Mouse (Mus musculus) myocyte (in vitro differentiated cells): ENCODE measurements around the gene Wfdc18. TPM values are rescaled to one million over a fixed set of nuclear protein-coding genes. Genes with fewer than 3 reads are reported as not detected.

Experiments
- H3K27me3 ChIP-seq: one replicate; pipeline ENCODE4 v1.6.1; 2011; ENCODE audit not compliant: control insufficient read depth, insufficient read depth, insufficient read length
- H3K36me3 ChIP-seq: one replicate; pipeline ENCODE4 v1.6.1; 2011; ENCODE audit not compliant: control insufficient read depth, insufficient read depth
- H3K4me2 ChIP-seq: one replicate; pipeline ENCODE4 v1.6.1; 2011; ENCODE audit warnings: low read depth, control low read depth
- H3K4me3 ChIP-seq: one replicate; pipeline ENCODE4 v1.5.1; 2011; ENCODE audit warnings: mild to moderate bottlenecking, control low read depth, moderate library complexity
- H3K79me2 ChIP-seq: one replicate; pipeline ENCODE4 v1.6.1; 2011; ENCODE audit not compliant: control insufficient read depth, insufficient read depth
- H3ac ChIP-seq: one replicate; pipeline ENCODE4 v1.6.1; 2011; ENCODE audit not compliant: control insufficient read depth, insufficient read length
- CEBPB ChIP-seq: IDR thresholded peaks from 2 replicates; pipeline ENCODE4 v1.6.1; 2011; ENCODE audit warnings: mild to moderate bottlenecking, moderate library complexity; ENCODE audit not compliant: poor library complexity, insufficient read depth, severe bottlenecking
- E2F4 ChIP-seq: IDR thresholded peaks from one replicate; pipeline ENCODE4 v1.6.1; 2011; ENCODE audit warnings: mild to moderate bottlenecking, control low read depth, moderate library complexity; ENCODE audit not compliant: insufficient read depth
- MAX ChIP-seq: IDR thresholded peaks from one replicate; pipeline ENCODE4 v1.6.1; 2011; ENCODE audit warnings: low read depth, mild to moderate bottlenecking, control low read depth
- MYOD1 ChIP-seq, 3 experiments: IDR thresholded peaks; one replicate each; pipeline ENCODE4 v1.6.1; 2011; ENCODE audit warnings: control low read depth in 2 of 3, low read depth in 2 of 3, mild to moderate bottlenecking in 2 of 3, moderate library complexity in 1 of 3; ENCODE audit not compliant: insufficient read length in 2 of 3, control insufficient read depth in 1 of 3
- MYOG ChIP-seq, 3 experiments: IDR thresholded peaks; one replicate each; pipeline ENCODE4 v1.6.1; 2011; ENCODE audit warnings: control low read depth in 2 of 3, low read depth in 2 of 3, mild to moderate bottlenecking in 2 of 3; ENCODE audit not compliant: insufficient read length in 2 of 3, control insufficient read depth in 1 of 3, insufficient read depth in 1 of 3
- POLR2A ChIP-seq: IDR thresholded peaks from one replicate; pipeline ENCODE4 v1.6.1; 2011; ENCODE audit warnings: low read depth, mild to moderate bottlenecking, control low read depth, moderate library complexity; ENCODE audit not compliant: insufficient read length
- POLR2AphosphoS2 ChIP-seq: IDR thresholded peaks from one replicate; pipeline ENCODE4 v1.6.1; 2011; ENCODE audit warnings: low read depth, control low read depth; ENCODE audit not compliant: insufficient read length
- REST ChIP-seq: IDR thresholded peaks from one replicate; pipeline ENCODE4 v1.6.1; 2011; ENCODE audit warnings: mild to moderate bottlenecking, control low read depth, moderate library complexity; ENCODE audit not compliant: insufficient read depth, insufficient read length
- SRF ChIP-seq: IDR thresholded peaks from one replicate; pipeline ENCODE4 v1.6.1; 2011; ENCODE audit warnings: low read depth; ENCODE audit not compliant: control insufficient read depth, insufficient read length
- TCF12 ChIP-seq: IDR thresholded peaks from one replicate; pipeline ENCODE4 v1.6.1; 2011; ENCODE audit warnings: mild to moderate bottlenecking, control low read depth; ENCODE audit not compliant: poor library complexity, insufficient read depth, severe bottlenecking
- TCF3 ChIP-seq: IDR thresholded peaks from one replicate; pipeline ENCODE4 v1.6.1; 2011; ENCODE audit warnings: low read depth, control low read depth; ENCODE audit not compliant: insufficient read length
- USF1 ChIP-seq: IDR thresholded peaks from one replicate; pipeline ENCODE4 v1.6.1; 2011; ENCODE audit warnings: low read depth, mild to moderate bottlenecking, control low read depth, moderate library complexity
- polyA plus RNA-seq: library from polyadenylated mRNA; unstranded; fragments of >200 nt; fragmentation: generic; extraction: Trizol; gene quantifications from one replicate; pipeline ENCODE4 v1.2.1, GENCODE M21; 2012; ENCODE audit warnings: missing spikeins

Gene Wfdc18
- polyA plus RNA-seq, 1 experiment: not detected

GRCm38 (mm10) chr11:83689918-83690317, 18.9 kb upstream of the Wfdc18 start:
- Histone ChIP-seq H3K27me3 (no peaks in the 10 kb centered on the region), H3K79me2 (no peaks in the 10 kb centered on the region), H3K36me3 (no peaks in the 10 kb centered on the region), H3K4me2 (no peak overlapping the region), H3ac (no peak overlapping the region), H3K4me3 (no peak overlapping the region)
- TF ChIP-seq CEBPB (no peak), MYOG (IDR thresholded peaks at IDR 0.05; ENCODE audit: control insufficient read depth in 1 of 3, insufficient read depth in 1 of 3, insufficient read length in 2 of 3, low read depth in 2 of 3) (no peak), USF1 (peak; percentile 43), POLR2A (no peak), REST (no peak), E2F4 (no peak), SRF (no peak), TCF3 (no peak)

GRCm38 (mm10) chr11:83692008-83692407, 16.8 kb upstream of the Wfdc18 start:
- H3K36me3 ChIP-seq: no peaks in the 10 kb centered on the region
- no peak for TF ChIP-seq POLR2AphosphoS2
- TF ChIP-seq MYOD1 (IDR thresholded peaks at IDR 0.05; ENCODE audit: control insufficient read depth in 1 of 3, insufficient read length in 2 of 3, low read depth in 2 of 3): no peak
- no peaks in the 10 kb centered on the region for H3K79me2 ChIP-seq
- H3ac ChIP-seq: no peak overlapping the region
- H3K4me3 ChIP-seq: no peak overlapping the region
- no peak overlapping the region for H3K4me2 ChIP-seq
- H3K27me3 ChIP-seq: no peaks in the 10 kb centered on the region

GRCm38 (mm10) chr11:83703705-83704104, 5.1 kb upstream of the Wfdc18 start, which contains the start of gene Wfdc17:
Gene Wfdc17, plus strand, starts transcription at chr11:83703991.
- no peak within 1 kb of the TSS for H3ac ChIP-seq
- H3K27me3 ChIP-seq: peaks cover 10% of the 10 kb centered on the region
- no peaks in the 10 kb centered on the region for H3K36me3 ChIP-seq
- no peak within 1 kb of the TSS for H3K4me2 ChIP-seq
- no peaks in the 10 kb centered on the region for H3K79me2 ChIP-seq
- TF ChIP-seq MYOD1 (IDR thresholded peaks at IDR 0.05; ENCODE audit: control insufficient read depth in 1 of 3, insufficient read length in 2 of 3, low read depth in 2 of 3) (no peak), E2F4 (no peak), MYOG (IDR thresholded peaks at IDR 0.05; ENCODE audit: control insufficient read depth in 1 of 3, insufficient read depth in 1 of 3, insufficient read length in 2 of 3, low read depth in 2 of 3) (no peak), MAX (no peak), TCF12 (no peak), REST (no peak), TCF3 (no peak), POLR2AphosphoS2 (no peak), POLR2A (no peak), SRF (no peak), USF1 (no peak)
- no peak within 1 kb of the TSS for H3K4me3 ChIP-seq

- Histone ChIP-seq H3K27me3 (peaks cover 20% of the 10 kb centered on the region), H3K4me2 (no peak overlapping the region), H3K79me2 (no peaks in the 10 kb centered on the region), H3K4me3 (no peak overlapping the region), H3ac (no peak overlapping the region), H3K36me3 (no peaks in the 10 kb centered on the region)
- TF ChIP-seq TCF12 (no peak), USF1 (no peak), MYOD1 (IDR thresholded peaks at IDR 0.05; ENCODE audit: control insufficient read depth in 1 of 3, insufficient read length in 2 of 3, low read depth in 2 of 3) (no peak), SRF (no peak), REST (no peak), POLR2AphosphoS2 (no peak), POLR2A (no peak), MAX (no peak)
Measured at GRCm38 (mm10) chr11:83709683-83710082, 868 bp downstream of the Wfdc18 start.

- no peak overlapping the region for H3K4me3 ChIP-seq
- H3K27me3 ChIP-seq: peaks cover 11% of the 10 kb centered on the region
- H3K4me2 ChIP-seq: no peak overlapping the region
- H3K36me3 ChIP-seq: no peaks in the 10 kb centered on the region
- TF ChIP-seq SRF (no peak), MAX (no peak), MYOG (IDR thresholded peaks at IDR 0.05; ENCODE audit: control insufficient read depth in 1 of 3, insufficient read depth in 1 of 3, insufficient read length in 2 of 3, low read depth in 2 of 3) (no peak), REST (no peak), MYOD1 (IDR thresholded peaks at IDR 0.05; ENCODE audit: control insufficient read depth in 1 of 3, insufficient read length in 2 of 3, low read depth in 2 of 3) (no peak), TCF12 (no peak)
- H3K79me2 ChIP-seq: no peaks in the 10 kb centered on the region
- no peak overlapping the region for H3ac ChIP-seq
Measured at GRCm38 (mm10) chr11:83712671-83713070, 3.9 kb downstream of the Wfdc18 start.
